In the genomic region with DNA sequence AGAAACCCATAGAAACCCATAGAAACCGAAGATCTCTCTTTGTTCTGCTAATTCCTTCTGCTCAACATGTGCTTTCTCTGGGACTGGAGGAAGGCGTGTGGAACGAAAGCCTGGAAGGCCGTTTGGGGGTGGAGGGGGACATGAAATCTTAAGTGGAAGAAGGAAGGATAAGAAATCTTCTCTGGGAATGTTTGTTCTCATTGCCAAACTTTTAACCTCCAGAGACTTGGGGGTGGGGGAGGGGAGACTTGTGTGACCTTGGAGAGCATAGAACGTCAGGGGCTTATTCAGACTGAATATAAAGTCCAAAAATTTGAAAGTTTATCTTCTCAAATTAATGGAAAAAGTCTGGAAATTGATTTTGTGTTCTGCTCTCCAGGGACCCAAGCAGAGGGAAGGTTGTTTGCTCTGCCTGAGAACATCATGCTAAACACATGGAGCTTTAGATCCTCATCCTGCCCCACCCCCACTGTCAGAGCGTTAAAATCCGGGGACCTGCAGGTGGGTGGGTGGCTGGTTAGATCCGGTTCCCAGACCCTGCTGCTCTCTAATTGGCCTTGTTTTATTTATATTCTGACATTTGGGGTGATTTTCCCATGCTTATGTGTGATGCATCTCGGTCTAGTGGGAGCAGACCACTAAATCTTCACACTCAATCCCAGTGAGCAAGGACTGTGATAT, we compare ENCODE assay signal across 15 mouse cellular contexts.
DNase-seq lines count a peak whose midpoint lies in the region; ATAC-seq lines count a peak whose summit lies in the region.
"Had no signal": no experiment of that assay in that cellular context is flagged by ENCODE, and none has a peak within 500 bp of the region (broad histone marks: within the 10 kb centered on the region; RNA-seq: fewer than 3 reads in every experiment).

No protein-coding gene starts in this region.

- no peaks in the 10 kb centered on the region for H3K9me3 ChIP-seq in embryonic facial prominence, embryonic 14.5 days (ENCODE audit: control insufficient read depth, low read length)
- no peaks in the 10 kb centered on the region for H3K9me3 ChIP-seq in limb, embryonic 10.5 days (replicated peaks)
- H3K9me3 ChIP-seq: G1E; midbrain, embryonic 15.5 days; neural tube, embryonic 12.5 days had no signal

- H3K36me3 ChIP-seq in embryonic facial prominence, embryonic 14.5 days (ENCODE audit: control insufficient read depth, insufficient read depth, low read length) = no peaks in the 10 kb centered on the region
- no peaks in the 10 kb centered on the region for H3K36me3 ChIP-seq in limb, embryonic 10.5 days
- H3K36me3 ChIP-seq: G1E; midbrain, embryonic 15.5 days; neural tube, embryonic 12.5 days had no signal

- peak overlapping the region; percentile 67 for H3K27ac ChIP-seq in embryonic facial prominence, embryonic 14.5 days (replicated peaks; ENCODE audit: low read depth, low read length)
- peak overlapping the region; percentile 36; the same call in 1 of the 2 replicates for H3K27ac ChIP-seq in limb, embryonic 10.5 days
- H3K27ac ChIP-seq: midbrain, embryonic 15.5 days; neural tube, embryonic 12.5 days had no signal

- H3K4me2 ChIP-seq in embryonic facial prominence, embryonic 14.5 days (ENCODE audit: low read depth, low read length) = no peak overlapping the region
- H3K4me2 ChIP-seq: lung, embryonic 14.5 days; midbrain, embryonic 15.5 days; neural tube, embryonic 12.5 days had no signal

- 38% methylated on average over 9 of the region's 9 CpGs for WGBS in embryonic facial prominence, embryonic 14.5 days
- WGBS in limb, embryonic 10.5 days = 64% methylated on average over 9 of the region's 9 CpGs

- DNase-seq in gastrocnemius, postnatal 25 days = peak; percentile 64
- DNase-seq in gastrocnemius, postnatal 4 days (ENCODE audit: low spot score in 2 of 2) = no peak
- DNase-seq in kidney, postnatal 25 days = peak; percentile 17 to 52
- no peak for DNase-seq in kidney, adult 18-20 months
- DNase-seq in embryonic facial prominence, embryonic 14.5 days (ENCODE audit: low spot score) = peak; percentile 59
- DNase-seq in limb, embryonic 10.5 days (ENCODE audit: low spot score) = no peak
- DNase-seq in layer of hippocampus, adult 11-12 months (ENCODE audit: low spot score) = no peak
- DNase-seq: cerebellum, adult 11-12 months; liver; lung, embryonic 14.5 days; thymus, adult 18-20 months had no signal

- no peak overlapping the region for H3K9ac ChIP-seq in embryonic facial prominence, embryonic 14.5 days (ENCODE audit: low read depth, low read length)
- H3K9ac ChIP-seq: lung, embryonic 14.5 days; midbrain, embryonic 15.5 days; neural tube, embryonic 12.5 days had no signal

- no peak overlapping the region for H3K4me3 ChIP-seq in embryonic facial prominence, embryonic 14.5 days (ENCODE audit: low read depth, low read length)
- no peak overlapping the region for H3K4me3 ChIP-seq in limb, embryonic 10.5 days
- H3K4me3 ChIP-seq: midbrain, embryonic 15.5 days; neural tube, embryonic 12.5 days had no signal

- peaks cover 15% of the 10 kb centered on the region for H3K4me1 ChIP-seq in embryonic facial prominence, embryonic 14.5 days (ENCODE audit: control insufficient read depth, insufficient read depth, low read length)
- peaks cover 23% of the 10 kb centered on the region for H3K4me1 ChIP-seq in limb, embryonic 10.5 days
- H3K4me1 ChIP-seq: midbrain, embryonic 15.5 days; neural tube, embryonic 12.5 days had no signal

- peak; percentile 47; the same call in 1 of the 2 replicates for ATAC-seq in embryonic facial prominence, embryonic 14.5 days (ENCODE audit: low read depth)
- ATAC-seq: hindbrain, embryonic 16.5 days; midbrain, embryonic 15.5 days had no signal

- no peaks in the 10 kb centered on the region for H3K27me3 ChIP-seq in embryonic facial prominence, embryonic 14.5 days (replicated peaks; ENCODE audit: control insufficient read depth, insufficient read depth, low read length)
- no peaks in the 10 kb centered on the region for H3K27me3 ChIP-seq in limb, embryonic 10.5 days (ENCODE audit: low read depth, poor library complexity, severe bottlenecking)
- H3K27me3 ChIP-seq: midbrain, embryonic 15.5 days; neural tube, embryonic 12.5 days had no signal

Comparison
In these comparisons a context has a peak if more than half of its experiments do, and no peak if none do; other contexts are left out.
1. DNase-seq: peak in gastrocnemius, postnatal 25 days (single experiment), kidney, postnatal 25 days (2 of 2) and embryonic facial prominence, embryonic 14.5 days (single experiment); none in gastrocnemius, postnatal 4 days (0 of 2), kidney, adult 18-20 months (single experiment), limb, embryonic 10.5 days (single experiment) and layer of hippocampus, adult 11-12 months (single experiment).